Mouse (Mus musculus) megakaryocyte, embryonic 14.5 days (primary cell): Measurements from ENCODE around the gene Prrc2c. TPM values are rescaled to one million over a fixed set of nuclear protein-coding genes. Genes with fewer than 3 reads are reported as not detected.
A peak's percentile ranks its signal among the peaks of the same experiment; 100 is the strongest.

Experiments used
- H3K27me3 ChIP-seq: replicated peaks from 2 replicates; pipeline ENCODE3; 2012; ENCODE audit warnings: inconsistent platforms
- H3K36me3 ChIP-seq: replicated peaks from 2 replicates; pipeline ENCODE3; 2012; ENCODE audit warnings: low read length, inconsistent platforms, mixed read lengths
- H3K4me1 ChIP-seq: 2 replicates; pipeline ENCODE4 v1.6.1; 2012; ENCODE audit warnings: inconsistent platforms
- H3K4me3 ChIP-seq: replicated peaks from 2 replicates; pipeline ENCODE3; 2012; ENCODE audit warnings: moderate library complexity, mild to moderate bottlenecking, inconsistent platforms
- H3K9me3 ChIP-seq: 2 replicates; pipeline ENCODE4 v1.6.1; 2012; ENCODE audit warnings: inconsistent platforms
- FLI1 ChIP-seq: IDR thresholded peaks from 2 replicates; pipeline ENCODE4 v1.6.1; 2012; ENCODE audit warnings: low read length, inconsistent platforms, mixed read lengths
- GATA1 ChIP-seq: IDR thresholded peaks from 3 replicates; pipeline ENCODE4 v1.6.1; 2012; ENCODE audit warnings: mixed read lengths, low read length, inconsistent platforms, borderline replicate concordance
- polyA plus RNA-seq: library from polyadenylated mRNA; stranded (reverse); fragments of >175 nt; gene quantifications from 2 replicates; pipeline ENCODE4 v1.2.3, GENCODE M21; 2012; ENCODE audit warnings: low replicate concordance; ENCODE audit not compliant: insufficient read depth

Prrc2c gene
- polyA plus RNA-seq, 1 experiment, result 10.4 TPM

GRCm38 (mm10) chr1:162697866-162698265, 42.5 kb downstream of the Prrc2c start:
- Histone ChIP-seq H3K4me3 (no peak overlapping the region), H3K36me3 (peaks cover 100% of the 10 kb centered on the region), H3K4me1 (peaks cover 8% of the 10 kb centered on the region; the same call in 1 of the 2 replicates), H3K9me3 (no peaks in the 10 kb centered on the region), H3K27me3 (no peaks in the 10 kb centered on the region)
- TF ChIP-seq GATA1 (no peak), FLI1 (no peak)

GRCm38 (mm10) chr1:162693721-162694120, 46.6 kb downstream of the Prrc2c start:
- no peak for TF ChIP-seq FLI1
- TF ChIP-seq GATA1, result no peak
- H3K36me3 ChIP-seq, result peaks cover 99% of the 10 kb centered on the region
- no peaks in the 10 kb centered on the region for H3K9me3 ChIP-seq
- no peaks in the 10 kb centered on the region for H3K27me3 ChIP-seq
- H3K4me1 ChIP-seq, result no peaks in the 10 kb centered on the region
- H3K4me3 ChIP-seq, result no peak overlapping the region

- Histone ChIP-seq H3K27me3 (no peaks in the 10 kb centered on the region), H3K9me3 (no peaks in the 10 kb centered on the region), H3K4me1 (peaks cover 19% of the 10 kb centered on the region), H3K36me3 (peaks cover 18% of the 10 kb centered on the region), H3K4me3 (peak overlapping the region; percentile 91)
- TF ChIP-seq GATA1 (no peak), FLI1 (no peak)
These were observed 74.7 kb downstream of the Prrc2c start for GRCm38 (mm10) chr1:162665486-162666174.

GRCm38 (mm10) chr1:162664826-162665475, 75.4 kb downstream of the Prrc2c start:
- H3K4me1 ChIP-seq, result peaks cover 24% of the 10 kb centered on the region
- no peaks in the 10 kb centered on the region for H3K9me3 ChIP-seq
- H3K36me3 ChIP-seq, result peaks cover 11% of the 10 kb centered on the region
- H3K27me3 ChIP-seq, result peaks cover 2% of the 10 kb centered on the region
- TF ChIP-seq FLI1 (no peak), GATA1 (no peak)
- peak overlapping the region; percentile 91 for H3K4me3 ChIP-seq

- H3K9me3 ChIP-seq, result no peaks in the 10 kb centered on the region
- TF ChIP-seq FLI1, result no peak
- no peak for TF ChIP-seq GATA1
- H3K36me3 ChIP-seq, result no peaks in the 10 kb centered on the region
- H3K27me3 ChIP-seq, result peaks cover 12% of the 10 kb centered on the region
- peaks cover 11% of the 10 kb centered on the region for H3K4me1 ChIP-seq
- H3K4me3 ChIP-seq, result no peak overlapping the region
These were observed 80.0 kb downstream of the Prrc2c start for GRCm38 (mm10) chr1:162660276-162660860.

GRCm38 (mm10) chr1:162658119-162658518, 82.2 kb downstream of the Prrc2c start, which contains the start of gene Myocos:
Gene Myocos, minus strand, starts transcription at chr1:162658219.
- H3K27me3 ChIP-seq, result peaks cover 15% of the 10 kb centered on the region
- no peaks in the 10 kb centered on the region for H3K9me3 ChIP-seq
- H3K36me3 ChIP-seq, result no peaks in the 10 kb centered on the region
- H3K4me3 ChIP-seq, result no peak within 1 kb of the TSS
- TF ChIP-seq FLI1 (no peak), GATA1 (no peak)
- H3K4me1 ChIP-seq, result peaks cover 8% of the 10 kb centered on the region

GRCm38 (mm10) chr1:162648416-162648815, 91.9 kb downstream of the Prrc2c start:
- TF ChIP-seq FLI1 (no peak), GATA1 (no peak)
- H3K9me3 ChIP-seq, result no peaks in the 10 kb centered on the region
- H3K36me3 ChIP-seq, result no peaks in the 10 kb centered on the region
- H3K27me3 ChIP-seq, result peaks cover 18% of the 10 kb centered on the region
- H3K4me3 ChIP-seq, result no peak overlapping the region
- no peaks in the 10 kb centered on the region for H3K4me1 ChIP-seq

GRCm38 (mm10) chr1:162646083-162646686, 94.2 kb downstream of the Prrc2c start:
- no peaks in the 10 kb centered on the region for H3K36me3 ChIP-seq
- H3K4me1 ChIP-seq, result no peaks in the 10 kb centered on the region
- peaks cover 19% of the 10 kb centered on the region for H3K27me3 ChIP-seq
- no peak overlapping the region for H3K4me3 ChIP-seq
- TF ChIP-seq GATA1, result no peak
- TF ChIP-seq FLI1, result no peak
- H3K9me3 ChIP-seq, result no peaks in the 10 kb centered on the region

GRCm38 (mm10) chr1:162643752-162644151, 96.6 kb downstream of the Prrc2c start:
- TF ChIP-seq FLI1 (no peak), GATA1 (no peak)
- Histone ChIP-seq H3K4me3 (no peak overlapping the region), H3K27me3 (peaks cover 16% of the 10 kb centered on the region), H3K4me1 (no peaks in the 10 kb centered on the region), H3K36me3 (no peaks in the 10 kb centered on the region), H3K9me3 (no peaks in the 10 kb centered on the region)

- H3K27me3 ChIP-seq, result peaks cover 14% of the 10 kb centered on the region
- no peaks in the 10 kb centered on the region for H3K4me1 ChIP-seq
- H3K36me3 ChIP-seq, result no peaks in the 10 kb centered on the region
- no peaks in the 10 kb centered on the region for H3K9me3 ChIP-seq
- no peak overlapping the region for H3K4me3 ChIP-seq
- TF ChIP-seq GATA1 (no peak), FLI1 (no peak)
These were observed 97.8 kb downstream of the Prrc2c start for GRCm38 (mm10) chr1:162642591-162642990.
